Mouse (Mus musculus): Measurements from ENCODE around the gene Hist1h3i. TPM values are rescaled to one million over a fixed set of nuclear protein-coding genes. Genes with fewer than 3 reads are reported as not detected.
A peak's percentile ranks its signal among the peaks of the same experiment; 100 is the strongest.
"Not testable (repeated sequence)": the region's sequence is repeated elsewhere in the genome, so short reads cannot be mapped to it uniquely, and the experiment has no call there.

Hist1h3i gene
- polyA plus RNA-seq, 1 experiment from 2014 or later, result 141 TPM

DNA sequence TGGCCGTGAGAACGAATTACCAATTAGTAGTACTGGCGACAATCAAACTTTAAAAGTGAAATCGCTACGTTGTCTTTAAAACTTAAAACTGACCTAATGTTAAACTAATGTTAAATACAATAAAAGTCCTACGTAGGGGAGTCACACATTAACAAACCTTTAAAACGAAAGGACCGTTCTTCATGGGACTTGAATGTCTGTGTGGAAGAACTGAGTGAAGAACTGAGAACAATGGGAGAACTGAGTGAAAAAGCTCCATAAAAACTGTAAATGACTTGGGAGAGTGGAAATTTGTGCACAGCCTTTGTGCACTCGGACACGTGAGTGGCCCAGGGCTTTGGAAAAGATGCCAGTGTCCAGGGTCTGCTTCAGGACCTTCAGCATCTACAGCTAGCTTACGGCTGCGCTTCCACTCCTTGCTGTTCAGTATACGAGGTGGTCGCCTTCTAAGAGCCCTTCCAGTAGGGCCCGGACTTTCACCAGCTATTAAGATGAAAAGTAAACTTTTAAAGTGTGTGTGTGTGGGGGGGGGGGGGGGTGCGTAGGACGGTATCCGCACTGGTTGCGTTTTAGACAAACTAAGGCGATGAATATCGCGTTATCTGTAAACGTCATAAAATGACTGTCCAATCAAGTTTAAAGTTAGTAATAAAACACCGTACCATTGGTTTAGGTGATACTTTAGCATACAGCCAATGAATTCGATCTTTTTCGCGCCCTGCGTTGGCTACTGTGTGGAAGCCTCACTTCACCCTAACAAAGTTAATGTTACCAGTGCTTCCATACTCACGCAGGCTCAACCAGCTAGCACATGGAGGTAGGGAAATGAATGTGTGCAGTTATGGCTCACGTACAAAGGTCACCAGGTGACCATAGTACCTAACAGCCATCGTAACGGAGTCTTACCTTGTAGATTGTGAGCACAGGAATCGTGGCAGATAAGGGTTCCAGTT is 4.1 kb downstream of the Hist1h3i start:
- Histone ChIP-seq H3K4me3 (ENCODE audit: low read depth, low read length) (peak overlapping the region; percentile 58), H3K36me3 (ENCODE audit: control insufficient read depth, insufficient read depth, low read length) (no peaks in the 10 kb centered on the region), H3K27me3 (replicated peaks; ENCODE audit: control insufficient read depth, insufficient read depth, low read length) (no peaks in the 10 kb centered on the region), H3K9ac (ENCODE audit: low read depth, low read length) (peak overlapping the region; percentile 87), H3K27ac (replicated peaks; ENCODE audit: low read depth, low read length) (peak overlapping the region; percentile 97), H3K4me2 (ENCODE audit: low read depth, low read length) (peak overlapping the region; percentile 91), H3K4me1 (ENCODE audit: control insufficient read depth, insufficient read depth, low read length) (peaks cover 22% of the 10 kb centered on the region), H3K9me3 (ENCODE audit: control insufficient read depth, low read length) (no peaks in the 10 kb centered on the region)
- WGBS, result 4% methylated on average over 31 of the region's 33 CpGs
- ATAC-seq (ENCODE audit: low read depth), result peak; percentile 91
- DNase-seq (ENCODE audit: low spot score), result peak; percentile 98

DNA sequence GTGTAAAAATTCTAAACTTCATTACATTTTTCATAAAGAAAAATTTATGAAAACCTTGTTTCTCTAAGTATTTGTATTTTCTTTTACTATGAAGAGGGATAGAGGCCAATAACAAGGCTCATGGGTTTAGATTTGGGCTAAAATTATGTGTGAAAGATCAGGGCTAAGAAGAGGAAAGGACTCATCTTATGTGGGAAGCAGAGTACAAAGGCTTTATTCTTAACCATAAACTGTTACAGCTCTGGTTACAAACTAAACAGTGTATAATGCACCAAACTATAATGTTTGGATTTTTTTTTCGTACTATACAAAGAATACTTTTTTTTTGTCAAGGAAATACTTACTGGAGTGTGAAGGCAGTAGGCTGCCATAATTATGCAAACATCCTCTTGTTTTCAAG is 27.5 kb downstream of the Hist1h3i start:
- H3K27me3 ChIP-seq (replicated peaks; ENCODE audit: control insufficient read depth, insufficient read depth, low read length), result no peaks in the 10 kb centered on the region
- no peak for DNase-seq (ENCODE audit: low spot score)
- ATAC-seq (ENCODE audit: low read depth), result no peak
- H3K4me2 ChIP-seq (ENCODE audit: low read depth, low read length), result peak overlapping the region; percentile 65
- H3K9ac ChIP-seq (ENCODE audit: low read depth, low read length), result no peak overlapping the region; the same call in 1 of the 2 replicates
- no peak overlapping the region; the same call in 1 of the 2 replicates for H3K4me3 ChIP-seq (ENCODE audit: low read depth, low read length)
- H3K36me3 ChIP-seq (ENCODE audit: control insufficient read depth, insufficient read depth, low read length), result no peaks in the 10 kb centered on the region
- WGBS, result 52% methylated on average over 1 of the region's 1 CpGs
- peaks cover 7% of the 10 kb centered on the region; the same call in 1 of the 2 replicates for H3K4me1 ChIP-seq (ENCODE audit: control insufficient read depth, insufficient read depth, low read length)
- H3K27ac ChIP-seq (replicated peaks; ENCODE audit: low read depth, low read length), result no peak overlapping the region
- no peaks in the 10 kb centered on the region for H3K9me3 ChIP-seq (ENCODE audit: control insufficient read depth, low read length)

DNA sequence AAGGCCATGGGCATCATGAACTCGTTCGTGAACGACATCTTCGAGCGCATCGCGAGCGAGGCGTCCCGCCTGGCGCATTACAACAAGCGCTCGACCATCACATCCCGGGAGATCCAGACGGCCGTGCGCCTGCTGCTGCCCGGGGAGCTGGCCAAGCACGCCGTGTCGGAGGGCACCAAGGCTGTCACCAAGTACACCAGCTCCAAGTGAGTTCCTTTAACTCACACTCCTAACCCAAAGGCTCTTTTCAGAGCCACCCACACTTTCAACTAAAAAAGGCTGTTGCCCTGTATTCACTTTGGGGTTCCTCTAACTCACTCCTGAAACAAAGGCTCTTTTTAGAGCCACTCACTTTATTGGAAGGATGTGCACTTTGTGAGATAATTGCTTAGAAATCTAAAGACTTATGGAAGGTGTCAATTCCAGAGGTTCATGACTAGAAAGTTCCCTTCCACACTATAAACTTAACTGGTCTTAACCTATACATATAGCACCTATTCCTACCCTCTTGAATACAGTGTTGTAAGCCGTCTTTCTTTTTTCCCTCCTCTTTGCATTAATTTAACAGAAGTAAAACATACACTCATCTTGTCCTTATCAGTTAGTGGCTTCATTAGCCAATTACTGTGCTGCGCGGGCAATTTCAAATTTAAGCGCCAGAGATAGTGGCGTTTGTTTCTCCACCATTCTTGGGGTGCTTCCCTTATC is 28.7 kb downstream of the Hist1h3i start:
- H3K36me3 ChIP-seq (ENCODE audit: control insufficient read depth, insufficient read depth, low read length); H3K9me3 ChIP-seq (ENCODE audit: control insufficient read depth, low read length); ATAC-seq (ENCODE audit: low read depth); H3K4me1 ChIP-seq (ENCODE audit: control insufficient read depth, insufficient read depth, low read length); H3K27me3 ChIP-seq (replicated peaks; ENCODE audit: control insufficient read depth, insufficient read depth, low read length): not testable (repeated sequence)
- H3K9ac ChIP-seq (ENCODE audit: low read depth, low read length), result peak overlapping the region; percentile 67
- H3K4me3 ChIP-seq (ENCODE audit: low read depth, low read length), result peak overlapping the region; percentile 44
- peak overlapping the region; percentile 92 for H3K27ac ChIP-seq (replicated peaks; ENCODE audit: low read depth, low read length)
- 0% methylated on average over 14 of the region's 26 CpGs for WGBS
- H3K4me2 ChIP-seq (ENCODE audit: low read depth, low read length), result peak overlapping the region; percentile 76
- peak; percentile 64 for DNase-seq (ENCODE audit: low spot score)

DNA sequence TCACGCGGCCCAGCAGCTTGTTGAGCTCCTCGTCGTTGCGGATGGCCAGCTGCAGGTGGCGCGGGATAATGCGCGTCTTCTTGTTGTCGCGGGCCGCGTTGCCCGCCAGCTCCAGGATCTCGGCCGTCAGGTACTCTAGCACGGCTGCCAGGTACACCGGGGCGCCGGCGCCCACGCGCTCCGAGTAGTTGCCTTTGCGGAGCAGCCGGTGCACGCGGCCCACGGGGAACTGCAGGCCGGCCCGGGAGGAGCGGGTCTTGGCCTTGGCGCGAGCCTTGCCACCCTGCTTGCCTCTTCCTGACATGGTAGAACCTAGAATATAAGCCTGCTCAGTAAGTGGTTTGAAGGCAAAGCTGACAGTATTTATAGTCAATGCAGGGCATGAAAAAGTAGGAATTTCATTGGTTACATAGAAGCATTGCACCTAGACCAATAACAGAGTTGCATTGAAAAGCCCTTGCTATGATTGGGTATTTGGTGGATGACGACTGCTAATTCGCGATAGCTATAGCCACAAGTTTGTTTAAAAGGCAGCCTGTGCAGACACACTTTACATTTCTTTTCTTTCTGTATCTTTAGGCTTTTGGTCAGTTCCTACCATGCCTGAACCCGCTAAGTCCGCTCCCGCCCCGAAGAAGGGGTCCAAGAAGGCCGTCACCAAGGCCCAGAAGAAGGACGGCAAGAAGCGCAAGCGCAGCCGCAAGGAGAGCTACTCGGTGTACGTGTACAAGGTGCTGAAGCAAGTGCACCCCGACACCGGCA is 29.5 kb downstream of the Hist1h3i start, which contains the start of the genes Hist1h2ak and Hist1h2bn:
Hist1h2ak (minus strand) TSS at position 304 of the 762 bp plus-strand sequence.
Hist1h2bn (plus strand) TSS at position 600 of the 762 bp plus-strand sequence.
- H3K27ac ChIP-seq (replicated peaks; ENCODE audit: low read depth, low read length), result peak within 1 kb of the TSS; percentile 92
- ATAC-seq (ENCODE audit: low read depth) (peak; percentile 94), DNase-seq (ENCODE audit: low spot score) (peak; percentile 98)
- 1% methylated on average over 14 of the region's 50 CpGs for WGBS
- H3K4me1 ChIP-seq (ENCODE audit: control insufficient read depth, insufficient read depth, low read length), result peaks cover 12% of the 10 kb centered on the region
- not testable (repeated sequence) for H3K36me3 ChIP-seq (ENCODE audit: control insufficient read depth, insufficient read depth, low read length); H3K9me3 ChIP-seq (ENCODE audit: control insufficient read depth, low read length); H3K27me3 ChIP-seq (replicated peaks; ENCODE audit: control insufficient read depth, insufficient read depth, low read length)
- peak within 1 kb of the TSS; percentile 70 for H3K9ac ChIP-seq (ENCODE audit: low read depth, low read length)
- H3K4me2 ChIP-seq (ENCODE audit: low read depth, low read length), result peak within 1 kb of the TSS; percentile 76
- peak within 1 kb of the TSS; percentile 44 for H3K4me3 ChIP-seq (ENCODE audit: low read depth, low read length)

DNA sequence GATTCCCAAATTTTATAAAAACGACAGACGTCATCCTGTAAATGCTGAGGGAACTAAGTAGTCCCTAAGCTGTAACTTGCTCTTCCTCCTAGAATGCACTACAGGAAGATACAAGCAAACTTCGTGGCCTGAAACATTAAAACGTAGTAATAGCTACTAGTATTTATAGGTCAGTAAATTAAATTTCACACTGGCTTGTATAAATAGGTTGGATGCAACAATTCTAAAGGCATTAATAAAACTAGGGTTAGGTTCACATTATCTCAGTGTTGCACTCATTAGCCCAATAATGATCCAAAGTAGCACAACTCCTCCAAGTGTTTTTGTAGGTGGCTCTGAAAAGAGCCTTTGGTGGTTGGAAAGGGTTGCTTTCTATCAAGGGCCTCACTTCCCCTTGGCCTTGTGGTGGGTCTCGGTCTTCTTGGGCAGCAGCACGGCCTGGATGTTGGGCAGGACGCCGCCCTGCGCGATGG is 30.1 kb downstream of the Hist1h3i start:
- Histone ChIP-seq H3K9me3 (ENCODE audit: control insufficient read depth, low read length) (no peaks in the 10 kb centered on the region), H3K36me3 (ENCODE audit: control insufficient read depth, insufficient read depth, low read length) (no peaks in the 10 kb centered on the region), H3K4me3 (ENCODE audit: low read depth, low read length) (peak overlapping the region; percentile 44), H3K4me2 (ENCODE audit: low read depth, low read length) (peak overlapping the region; percentile 76), H3K4me1 (ENCODE audit: control insufficient read depth, insufficient read depth, low read length) (peaks cover 16% of the 10 kb centered on the region), H3K27ac (replicated peaks; ENCODE audit: low read depth, low read length) (peak overlapping the region; percentile 92), H3K9ac (ENCODE audit: low read depth, low read length) (peak overlapping the region; percentile 70), H3K27me3 (replicated peaks; ENCODE audit: control insufficient read depth, insufficient read depth, low read length) (no peaks in the 10 kb centered on the region)
- WGBS, result 2% methylated on average over 8 of the region's 10 CpGs
- no peak for DNase-seq (ENCODE audit: low spot score)
- ATAC-seq (ENCODE audit: low read depth), result no peak

DNA sequence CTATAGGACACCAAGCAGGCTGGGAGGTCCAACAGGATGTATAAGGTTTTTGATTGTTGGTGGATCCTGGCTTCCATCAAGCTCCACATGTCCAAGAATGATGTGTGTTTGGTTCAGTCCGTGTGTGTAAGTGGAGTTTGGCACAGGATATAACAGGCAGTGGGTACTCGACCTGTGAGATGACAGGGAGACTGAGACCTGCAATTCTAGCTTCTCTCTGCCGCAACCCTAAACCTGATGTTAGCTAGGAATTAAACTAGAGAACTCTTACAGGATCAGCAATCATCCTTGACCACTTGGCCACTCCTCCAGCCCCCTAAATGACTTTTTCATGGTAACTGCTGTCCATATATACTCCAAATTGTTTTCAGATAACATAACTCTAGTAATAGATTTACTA is 30.8 kb downstream of the Hist1h3i start:
- 33% methylated on average over 3 of the region's 3 CpGs for WGBS
- peak overlapping the region; percentile 76 for H3K4me2 ChIP-seq (ENCODE audit: low read depth, low read length)
- DNase-seq (ENCODE audit: low spot score) (no peak), ATAC-seq (ENCODE audit: low read depth) (no peak)
- peak overlapping the region; percentile 70 for H3K9ac ChIP-seq (ENCODE audit: low read depth, low read length)
- H3K27me3 ChIP-seq (replicated peaks; ENCODE audit: control insufficient read depth, insufficient read depth, low read length), result no peaks in the 10 kb centered on the region
- no peaks in the 10 kb centered on the region for H3K9me3 ChIP-seq (ENCODE audit: control insufficient read depth, low read length)
- peak overlapping the region; percentile 44 for H3K4me3 ChIP-seq (ENCODE audit: low read depth, low read length)
- peak overlapping the region; percentile 92 for H3K27ac ChIP-seq (replicated peaks; ENCODE audit: low read depth, low read length)
- peaks cover 16% of the 10 kb centered on the region for H3K4me1 ChIP-seq (ENCODE audit: control insufficient read depth, insufficient read depth, low read length)
- no peaks in the 10 kb centered on the region for H3K36me3 ChIP-seq (ENCODE audit: control insufficient read depth, insufficient read depth, low read length)

DNA sequence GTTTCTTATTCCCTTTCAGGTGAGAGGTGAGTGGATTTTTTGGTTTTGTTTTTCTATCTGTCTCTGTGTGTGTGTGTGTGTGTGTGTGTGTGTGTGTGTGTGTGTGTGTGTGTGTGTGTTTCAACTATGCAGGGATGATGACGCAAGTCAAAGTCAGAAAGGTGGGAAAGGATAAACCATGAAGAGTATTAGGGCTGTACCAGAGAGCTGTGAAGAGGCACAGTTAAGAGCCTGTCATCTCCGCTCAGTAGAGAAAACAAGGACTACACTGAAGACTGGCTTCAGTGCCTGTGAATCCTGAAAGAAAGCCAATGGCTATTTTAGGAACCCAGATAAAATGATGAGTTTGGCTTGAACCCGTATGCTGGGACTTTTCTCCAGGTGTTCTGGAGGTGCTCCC is 31.3 kb downstream of the Hist1h3i start:
- WGBS, result 73% methylated on average over 3 of the region's 3 CpGs
- Histone ChIP-seq H3K27me3 (replicated peaks; ENCODE audit: control insufficient read depth, insufficient read depth, low read length) (no peaks in the 10 kb centered on the region), H3K36me3 (ENCODE audit: control insufficient read depth, insufficient read depth, low read length) (no peaks in the 10 kb centered on the region), H3K9ac (ENCODE audit: low read depth, low read length) (0 out of 2 replicates have a peak overlapping the region, but pooled peaks have one; percentile 70), H3K4me3 (ENCODE audit: low read depth, low read length) (no peak overlapping the region), H3K27ac (replicated peaks; ENCODE audit: low read depth, low read length) (peak overlapping the region; percentile 97), H3K4me2 (ENCODE audit: low read depth, low read length) (peak overlapping the region; percentile 76; the same call in 1 of the 2 replicates), H3K4me1 (ENCODE audit: control insufficient read depth, insufficient read depth, low read length) (peaks cover 16% of the 10 kb centered on the region), H3K9me3 (ENCODE audit: control insufficient read depth, low read length) (no peaks in the 10 kb centered on the region)
- no peak for ATAC-seq (ENCODE audit: low read depth)
- no peak for DNase-seq (ENCODE audit: low spot score)

DNA sequence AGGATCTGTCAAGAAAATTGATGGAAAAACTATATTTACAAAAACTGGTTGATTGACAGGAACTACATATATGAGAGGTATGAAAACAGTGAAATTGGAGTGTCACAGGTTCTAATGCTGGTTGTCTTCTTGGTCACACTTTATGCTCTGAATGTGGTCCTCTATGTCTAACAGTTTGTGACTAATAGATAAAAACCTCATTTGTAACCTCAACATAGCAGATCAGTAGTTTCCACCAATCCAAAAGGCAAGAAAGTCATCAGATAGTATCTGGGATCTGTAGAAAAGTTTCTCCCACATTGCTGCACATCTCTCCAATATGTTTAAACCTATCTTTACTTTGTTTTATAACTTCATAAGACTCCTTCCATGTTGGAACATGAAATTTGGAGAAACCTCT is 31.8 kb downstream of the Hist1h3i start:
- Histone ChIP-seq H3K4me3 (ENCODE audit: low read depth, low read length) (no peak overlapping the region), H3K4me2 (ENCODE audit: low read depth, low read length) (no peak overlapping the region), H3K36me3 (ENCODE audit: control insufficient read depth, insufficient read depth, low read length) (no peaks in the 10 kb centered on the region), H3K27ac (replicated peaks; ENCODE audit: low read depth, low read length) (peak overlapping the region; percentile 97; the same call in 1 of the 2 replicates), H3K9ac (ENCODE audit: low read depth, low read length) (no peak overlapping the region), H3K27me3 (replicated peaks; ENCODE audit: control insufficient read depth, insufficient read depth, low read length) (no peaks in the 10 kb centered on the region), H3K9me3 (ENCODE audit: control insufficient read depth, low read length) (no peaks in the 10 kb centered on the region), H3K4me1 (ENCODE audit: control insufficient read depth, insufficient read depth, low read length) (peaks cover 16% of the 10 kb centered on the region)
- DNase-seq (ENCODE audit: low spot score) (no peak), ATAC-seq (ENCODE audit: low read depth) (no peak)
